In the genomic region with DNA sequence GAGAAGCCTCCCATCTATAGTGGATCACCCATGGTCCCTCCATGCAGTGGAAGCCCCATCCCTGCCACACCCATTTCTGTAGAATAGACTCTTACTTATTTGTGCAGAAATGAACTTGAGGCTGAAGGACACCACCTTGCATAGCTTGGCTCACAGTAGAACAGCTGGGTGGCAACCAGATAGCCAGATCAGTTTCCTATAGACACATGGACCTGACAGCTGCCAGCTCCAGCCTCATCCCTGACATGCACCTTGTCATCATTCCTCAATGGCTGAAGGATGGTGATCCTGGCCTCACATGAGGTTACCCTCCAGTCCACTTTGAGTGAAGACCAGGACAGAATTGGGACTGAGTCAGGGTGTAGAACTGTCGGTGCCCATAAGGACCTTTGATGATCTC, we compare ENCODE assay signal across 27 mouse cellular contexts.
"Had no signal": no experiment of that assay in that cellular context is flagged by ENCODE, and none has a peak within 500 bp of the region (broad histone marks: within the 10 kb centered on the region; RNA-seq: fewer than 3 reads in every experiment).

No protein-coding gene starts in this region.

- H3K27me3 ChIP-seq: limb, embryonic 12.5 days; limb, embryonic 13.5 days; limb, embryonic 15.5 days; liver, embryonic 12.5 days; liver, embryonic 13.5 days; liver, embryonic 15.5 days; lung, embryonic 15.5 days; midbrain, embryonic 12.5 days; midbrain, embryonic 13.5 days; midbrain, embryonic 15.5 days; neural tube, embryonic 12.5 days had no signal

- H3K4me2 ChIP-seq: limb, embryonic 12.5 days; limb, embryonic 13.5 days; limb, embryonic 15.5 days; liver, embryonic 11.5 days; liver, embryonic 12.5 days; liver, embryonic 13.5 days; liver, embryonic 15.5 days; lung, embryonic 14.5 days; lung, embryonic 15.5 days; midbrain, embryonic 11.5 days; midbrain, embryonic 12.5 days; midbrain, embryonic 13.5 days; midbrain, embryonic 15.5 days; neural tube, embryonic 12.5 days had no signal

- H3K36me3 ChIP-seq: limb, embryonic 10.5 days; limb, embryonic 12.5 days; limb, embryonic 13.5 days; liver, embryonic 12.5 days; liver, embryonic 13.5 days; liver, embryonic 15.5 days; lung, embryonic 15.5 days; midbrain, embryonic 10.5 days; midbrain, embryonic 15.5 days had no signal

- DNase-seq: left cerebral cortex, postnatal 4 days; liver; liver, embryonic 13.5 days; liver, postnatal 0 days; lung, adult 18-20 months; lung, adult 2 months; lung, embryonic 14.5 days; lung, postnatal 10 days; lung, postnatal 14 days; lung, postnatal 36 days; lung, postnatal 4 days; midbrain, embryonic 14.5 days had no signal

- H3K4me3 ChIP-seq: limb, embryonic 10.5 days; limb, embryonic 12.5 days; limb, embryonic 13.5 days; limb, embryonic 15.5 days; liver, embryonic 12.5 days; liver, embryonic 13.5 days; liver, embryonic 15.5 days; lung, embryonic 15.5 days; megakaryocyte, embryonic 14.5 days; midbrain, embryonic 10.5 days; midbrain, embryonic 12.5 days; midbrain, embryonic 13.5 days; midbrain, embryonic 15.5 days; neural tube, embryonic 12.5 days had no signal
